Mouse (Mus musculus) urinary bladder, postnatal 14 days (tissue): Measurements from ENCODE around the gene Gm14685.
A peak's percentile ranks its signal among the peaks of the same experiment; 100 is the strongest.
"Not testable (repeated sequence)": the region's sequence is repeated elsewhere in the genome, so short reads cannot be mapped to it uniquely, and the experiment has no call there.

Source experiments
- DNase-seq: peaks from one replicate; pipeline ENCODE4 v3.0.0; 2021; ENCODE audit warnings: low spot score

Gene Gm14685

GRCm38 (mm10) chrX:73116747-73117146, at the start of gene Gm14685:
Gene Gm14685, plus strand, starts transcription at chrX:73117047.
- not testable (repeated sequence) for DNase-seq

- DNase-seq, result not testable (repeated sequence)
These were observed 34.4 kb upstream of the Gm14685 start, which contains the start of gene Xlr4a for GRCm38 (mm10) chrX:73082267-73083055. Gene Xlr4a, minus strand, starts transcription at chrX:73082478.

- DNase-seq, result peak; percentile 3
These were observed 19.8 kb upstream of the Gm14685 start, which contains the start of gene Xlr3a for GRCm38 (mm10) chrX:73096941-73097508. Gene Xlr3a, minus strand, starts transcription at chrX:73097095.

- not testable (repeated sequence) for DNase-seq
These were observed 6.3 kb downstream of the Gm14685 start for GRCm38 (mm10) chrX:73122859-73123829.

GRCm38 (mm10) chrX:73143218-73143618, 26.4 kb downstream of the Gm14685 start:
- DNase-seq, result not testable (repeated sequence)

GRCm38 (mm10) chrX:73148496-73148895, 31.6 kb downstream of the Gm14685 start, which contains the start of gene Xlr5b:
Gene Xlr5b, plus strand, starts transcription at chrX:73148796.
- DNase-seq, result not testable (repeated sequence)

GRCm38 (mm10) chrX:73149350-73149749, 32.5 kb downstream of the Gm14685 start, which contains the start of gene DXBay18:
Gene DXBay18, minus strand, starts transcription at chrX:73149450.
- DNase-seq, result not testable (repeated sequence)

GRCm38 (mm10) chrX:73176889-73177288, 60.0 kb downstream of the Gm14685 start, which contains the start of gene Spin2d:
Gene Spin2d, minus strand, starts transcription at chrX:73176989.
- not testable (repeated sequence) for DNase-seq
